Mouse (Mus musculus): ENCODE measurements around the gene Bbx.

- TF ChIP-seq POLR2A (IDR thresholded peaks at IDR 0.05; ENCODE audit: borderline replicate concordance, extremely low read depth, insufficient read depth, insufficient read length, poor library complexity, severe bottlenecking) (no peak), CTCF (IDR thresholded peaks at IDR 0.05; ENCODE audit: borderline replicate concordance, extremely low read depth, insufficient read depth, insufficient read length) (no peak)
Measured at GRCm38 (mm10) chr16:50402851-50403250, 29.3 kb downstream of the Bbx start.
